7 mouse cellular contexts compared by ENCODE assay signal in genomic region chr7:101051551-101052221, GRCm38 (mm10). TPM values are rescaled to one million over a fixed set of nuclear protein-coding genes. Genes with fewer than 3 reads are reported as not detected.
DNase-seq lines count a peak whose midpoint lies in the region; ATAC-seq and TF ChIP-seq lines count a peak whose summit lies in the region.

No protein-coding gene starts in this region.

- H3K4me3 ChIP-seq in ES-E14 (ENCODE audit: insufficient read depth in 1 of 2, low read depth in 1 of 2, low read length in 2 of 2, poor library complexity in 1 of 2, severe bottlenecking in 1 of 2): no peak overlapping the region
- no peak overlapping the region for H3K4me3 ChIP-seq in bone marrow macrophage, adult 2 months (ENCODE audit: insufficient read depth, low read length)
- H3K4me3 ChIP-seq in forebrain, embryonic 10.5 days: no peak overlapping the region
- H3K4me3 ChIP-seq in macrophage (ENCODE audit: inconsistent target): no peak overlapping the region

- TF ChIP-seq CTCF in bone marrow macrophage, adult 2 months (IDR thresholded peaks at IDR 0.05; ENCODE audit: low read depth, low read length): peak; percentile 86

- peak; percentile 72 for DNase-seq in ES-E14 (ENCODE audit: low read depth, low spot score)
- DNase-seq in forebrain, embryonic 10.5 days (ENCODE audit: extremely low spot score, low spot score): peak; percentile 75
- peak; percentile 75 to 77 for DNase-seq in layer of hippocampus, postnatal 14 days (ENCODE audit: low spot score in 2 of 2)
- DNase-seq in retina, postnatal 1 day: peak; percentile 86

- in situ Hi-C loops in ES-E14 (cut with MboI; ENCODE audit: low sequenced_read_pairs in 2 of 2, unreplicated experiment in 2 of 2): loop anchor here in 1 of 2 experiments (25.0 kb wide), 1 partner anchor 236 kb away; no protein-coding TSS in a partner anchor

- no peak overlapping the region for H3K9ac ChIP-seq in ES-E14 (ENCODE audit: insufficient read depth, low read depth, low read length, poor library complexity, severe bottlenecking)

- 23% methylated on average over 11 of the region's 11 CpGs for WGBS in forebrain, embryonic 10.5 days
- 19% methylated on average over 11 of the region's 11 CpGs for WGBS in macrophage (ENCODE audit: missing documents)

- ATAC-seq in hematopoietic stem cell, adult 5-6 weeks (replicated peaks in 1 of 2; ENCODE audit: insufficient read depth in 1 of 2, low FRiP score in 2 of 2, low TSS enrichment in 1 of 2, low read depth in 1 of 2, poor library complexity in 2 of 2, severe bottlenecking in 2 of 2): peak; percentile 75 to 83

- H3K27me3 ChIP-seq in forebrain, embryonic 10.5 days (ENCODE audit: poor library complexity, severe bottlenecking): no peaks in the 10 kb centered on the region

- peaks cover 0 to 10% of the 10 kb centered on the region in 2 experiments; a peak in 1 of 4 replicates for H3K4me1 ChIP-seq in ES-E14 (ENCODE audit: control insufficient read depth in 2 of 2, insufficient read depth in 2 of 2, low read length in 2 of 2, poor library complexity in 1 of 2)
- peaks cover 18% of the 10 kb centered on the region for H3K4me1 ChIP-seq in bone marrow macrophage, adult 2 months (ENCODE audit: control insufficient read depth, insufficient read depth, low read length)
- peaks cover 16% of the 10 kb centered on the region for H3K4me1 ChIP-seq in forebrain, embryonic 10.5 days

- H3K79me2 ChIP-seq in macrophage (ENCODE audit: inconsistent target): no peaks in the 10 kb centered on the region

- no peaks in the 10 kb centered on the region for H3K36me3 ChIP-seq in ES-E14 (ENCODE audit: control insufficient read depth, insufficient read depth, low read length, poor library complexity, severe bottlenecking)
- no peaks in the 10 kb centered on the region for H3K36me3 ChIP-seq in forebrain, embryonic 10.5 days (replicated peaks)
- H3K36me3 ChIP-seq in macrophage (ENCODE audit: inconsistent target): no peaks in the 10 kb centered on the region

- H3K27ac ChIP-seq in ES-E14 (ENCODE audit: insufficient read depth, low read depth, low read length, poor library complexity, severe bottlenecking) (no peak overlapping the region), macrophage (peak overlapping the region; percentile 90)
- peak overlapping the region; percentile 84 for H3K27ac ChIP-seq in bone marrow macrophage, adult 2 months (ENCODE audit: insufficient read depth, low read depth, low read length)
- peak overlapping the region; percentile 26; the same call in 1 of the 2 replicates for H3K27ac ChIP-seq in forebrain, embryonic 10.5 days

- TF ChIP-seq POLR2A in bone marrow macrophage, adult 2 months (IDR thresholded peaks at IDR 0.05; ENCODE audit: borderline replicate concordance, low read depth, low read length): no peak

- no peaks in the 10 kb centered on the region for H3K9me3 ChIP-seq in ES-E14 (ENCODE audit: control insufficient read depth, insufficient read depth, low read depth, low read length)
- no peaks in the 10 kb centered on the region for H3K9me3 ChIP-seq in forebrain, embryonic 10.5 days

TF ChIP-seq in ES-E14, 5 proteins besides CTCF, POLR2A, EP300 and RAD21:
- TF ChIP-seq MAFK (IDR thresholded peaks at IDR 0.05; ENCODE audit: insufficient read depth, low read depth, low read length): no peak
- no peak for TF ChIP-seq CHD2 (IDR thresholded peaks at IDR 0.05; ENCODE audit: low read depth, low read length)
- no peak for TF ChIP-seq ZNF384 (IDR thresholded peaks at IDR 0.05; ENCODE audit: low read depth, low read length)
- peak; percentile 95 for TF ChIP-seq ZC3H11A (IDR thresholded peaks at IDR 0.05; ENCODE audit: borderline replicate concordance, low read depth, low read length)
- TF ChIP-seq HCFC1 (IDR thresholded peaks at IDR 0.05; ENCODE audit: borderline replicate concordance, insufficient read depth, low read length): no peak

RNA-seq across cellular contexts. Expression of gene P2ry2, which starts 39.0 kb away (rescaled TPM):
- 2.3 and 2.8 TPM in 2 replicates for total RNA-seq in ES-E14 (2012; rRNA removed)
- 4.8 and 5.2 TPM in 2 replicates for polyA plus RNA-seq in bone marrow macrophage, adult 2 months (2012; ENCODE audit: insufficient read depth, insufficient read length, missing spikeins)
- 0.27 and 0.36 TPM in 2 replicates for polyA plus RNA-seq in forebrain, embryonic 10.5 days (2016; fragmentation: Nextera tagmentation; extraction: Ambion mirVana)
- total RNA-seq in hematopoietic stem cell, adult 5-6 weeks (2017): 10.1 and 13.9 TPM in 2 replicates
- total RNA-seq in layer of hippocampus, postnatal 14 days (2021): 1 to 10 TPM; 1.4 to 2.2 TPM
- total RNA-seq in macrophage (2018; cell fraction: chromatin; rRNA removed): 100 to 1,000 TPM in 9 of 26 experiments, 10 to 100 TPM in 17; 15.2 to 495 (median 73.8) TPM
- 100 to 1,000 TPM in 2 of 26 experiments, 10 to 100 TPM in 17, 1 to 10 TPM in 7; 5.8 to 162 (median 14.2) TPM for total RNA-seq in macrophage (2018; cell fraction: cytosol; rRNA removed)
- 100 to 1,000 TPM in 8 of 26 experiments, 10 to 100 TPM in 18; 12.4 to 280 (median 55.0) TPM for total RNA-seq in macrophage (2018; cell fraction: nucleus; rRNA removed)
- polyA plus RNA-seq in macrophage (2018): 8.0 to 11.7 TPM (median 9.1 TPM) in 3 replicates

RNA-seq across cellular contexts. Expression of gene Fchsd2, which starts 41.0 kb away (rescaled TPM):
- 10.7 and 11.1 TPM in 2 replicates for total RNA-seq in ES-E14 (2012; rRNA removed)
- polyA plus RNA-seq in bone marrow macrophage, adult 2 months (2012; ENCODE audit: insufficient read depth, insufficient read length, missing spikeins): 51.2 and 53.0 TPM in 2 replicates
- 19.5 and 20.3 TPM in 2 replicates for polyA plus RNA-seq in forebrain, embryonic 10.5 days (2016; fragmentation: Nextera tagmentation; extraction: Ambion mirVana)
- total RNA-seq in hematopoietic stem cell, adult 5-6 weeks (2017): 136 and 172 TPM in 2 replicates
- 10 to 100 TPM; 50.1 to 56.6 TPM for total RNA-seq in layer of hippocampus, postnatal 14 days (2021)
- 1,000 to 10,000 TPM in 11 of 26 experiments, 100 to 1,000 TPM in 15; 302 to 5,659 (median 714) TPM for total RNA-seq in macrophage (2018; cell fraction: chromatin; rRNA removed)
- 100 to 1,000 TPM in 4 of 26 experiments, 10 to 100 TPM in 22; 37.3 to 238 (median 64.3) TPM for total RNA-seq in macrophage (2018; cell fraction: cytosol; rRNA removed)
- total RNA-seq in macrophage (2018; cell fraction: nucleus; rRNA removed): 1,000 to 10,000 TPM in 7 of 26 experiments, 100 to 1,000 TPM in 19; 113 to 3,470 (median 457) TPM
- polyA plus RNA-seq in macrophage (2018): 39.2 to 50.7 TPM (median 43.9 TPM) in 3 replicates
